In the genomic region with DNA sequence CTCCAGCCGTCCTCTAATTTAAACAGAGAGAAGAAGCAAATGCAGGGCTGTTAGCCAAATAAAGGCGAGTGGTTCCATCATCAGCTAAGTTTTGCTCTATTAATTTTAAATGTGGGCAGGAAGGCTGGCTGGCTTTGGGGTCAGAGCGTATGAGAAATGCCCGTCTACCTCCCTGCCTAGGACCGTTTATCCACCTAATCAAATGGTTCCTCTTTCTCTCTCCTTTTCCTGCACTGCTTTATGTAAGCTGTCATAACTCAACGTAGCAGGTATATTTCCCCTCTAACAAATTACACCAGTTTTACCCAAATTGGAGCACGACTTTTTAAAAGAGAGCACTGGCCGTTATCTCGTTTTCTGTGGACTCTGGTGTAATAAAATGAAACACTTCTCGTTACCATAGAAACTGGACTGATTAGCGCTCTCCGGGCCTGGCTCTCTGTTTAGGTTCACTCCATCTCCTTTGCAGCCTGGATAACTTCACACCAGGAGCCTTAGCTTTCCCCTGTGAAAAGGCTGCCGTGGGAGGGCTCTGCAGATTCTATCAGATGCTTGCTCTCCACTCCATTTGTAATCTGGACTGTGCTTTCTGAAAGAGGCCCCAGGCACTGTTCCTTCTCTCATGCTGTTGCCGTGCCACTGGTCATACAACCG, we compare ENCODE assay signal across 11 mouse cellular contexts.
DNase-seq lines count a peak whose midpoint lies in the region; ATAC-seq lines count a peak whose summit lies in the region.
"Had no signal": no experiment of that assay in that cellular context is flagged by ENCODE, and none has a peak within 500 bp of the region (broad histone marks: within the 10 kb centered on the region; RNA-seq: fewer than 3 reads in every experiment).

No protein-coding gene starts in this region.

- H3K9ac ChIP-seq in hindbrain, embryonic 13.5 days, result no peak overlapping the region
- H3K9ac ChIP-seq in hindbrain, embryonic 12.5 days, result no peak overlapping the region

- H3K4me2 ChIP-seq in hindbrain, embryonic 13.5 days, result no peak overlapping the region
- H3K4me2 ChIP-seq in hindbrain, embryonic 12.5 days (replicated peaks), result no peak overlapping the region

- H3K27ac ChIP-seq in hindbrain, embryonic 13.5 days, result peak overlapping the region; percentile 41; the same call in 1 of the 2 replicates
- no peak overlapping the region for H3K27ac ChIP-seq in hindbrain, embryonic 12.5 days

- H3K4me3 ChIP-seq in hindbrain, embryonic 13.5 days, result no peak overlapping the region
- no peak overlapping the region for H3K4me3 ChIP-seq in hindbrain, embryonic 12.5 days

- DNase-seq in right cerebral cortex, adult 18-20 months, result peak; percentile 20
- no peak for DNase-seq in right cerebral cortex, postnatal 4 days
- peak; percentile 43 for DNase-seq in yolk sac, embryonic 10.5 days (ENCODE audit: low spot score)
- DNase-seq in adrenal gland, postnatal 10 days, result no peak
- DNase-seq: cerebellum, adult 9-11 months; heart, postnatal 14 days had no signal

- 53% methylated on average over 15 of the region's 15 CpGs for WGBS in hindbrain, embryonic 13.5 days
- 65% methylated on average over 15 of the region's 15 CpGs for WGBS in hindbrain, embryonic 12.5 days

- peaks cover 27% of the 10 kb centered on the region for H3K4me1 ChIP-seq in hindbrain, embryonic 13.5 days (replicated peaks)
- H3K4me1 ChIP-seq in hindbrain, embryonic 12.5 days, result peaks cover 6% of the 10 kb centered on the region; the same call in 1 of the 2 replicates

- no peak for ATAC-seq in hindbrain, embryonic 13.5 days (ENCODE audit: low FRiP score)
- ATAC-seq in hindbrain, embryonic 12.5 days (ENCODE audit: low FRiP score), result no peak
- ATAC-seq in hematopoietic stem cell, adult 5-6 weeks (replicated peaks in 1 of 2; ENCODE audit: insufficient read depth in 1 of 2, low FRiP score in 2 of 2, low TSS enrichment in 1 of 2, low read depth in 1 of 2, poor library complexity in 2 of 2, severe bottlenecking in 2 of 2), result peak; percentile 68 to 71
- ATAC-seq in erythroblast, adult 5-6 weeks (replicated peaks; ENCODE audit: low FRiP score, poor library complexity, severe bottlenecking), result no peak
- ATAC-seq: CD4-positive, CD25-positive, alpha-beta regulatory T cell, adult 4 months had no signal

- no peaks in the 10 kb centered on the region for H3K36me3 ChIP-seq in hindbrain, embryonic 13.5 days
- H3K36me3 ChIP-seq in hindbrain, embryonic 12.5 days, result no peaks in the 10 kb centered on the region

- H3K9me3 ChIP-seq in hindbrain, embryonic 13.5 days, result no peaks in the 10 kb centered on the region
- H3K9me3 ChIP-seq in hindbrain, embryonic 12.5 days (replicated peaks), result no peaks in the 10 kb centered on the region

- H3K27me3 ChIP-seq in hindbrain, embryonic 13.5 days, result no peaks in the 10 kb centered on the region
- no peaks in the 10 kb centered on the region for H3K27me3 ChIP-seq in hindbrain, embryonic 12.5 days

Comparison
In these comparisons a context has a peak if more than half of its experiments do, and no peak if none do; other contexts are left out.
1. DNase-seq: peak in right cerebral cortex, adult 18-20 months (single experiment) and yolk sac, embryonic 10.5 days (single experiment); none in right cerebral cortex, postnatal 4 days (single experiment) and adrenal gland, postnatal 10 days (single experiment).
2. ATAC-seq: peak in hematopoietic stem cell, adult 5-6 weeks (2 of 2); none in hindbrain, embryonic 13.5 days (single experiment), hindbrain, embryonic 12.5 days (single experiment) and erythroblast, adult 5-6 weeks (single experiment).